ENCODE assay signal across 9 mouse cellular contexts in genomic region chr10:81082168-81082960, GRCm38 (mm10). TPM values are rescaled to one million over a fixed set of nuclear protein-coding genes. Genes with fewer than 3 reads are reported as not detected.
DNase-seq lines count a peak whose midpoint lies in the region; ATAC-seq and TF ChIP-seq lines count a peak whose summit lies in the region.
"Had no signal": no experiment of that assay in that cellular context is flagged by ENCODE, and none has a peak within 500 bp of the region (broad histone marks: within the 10 kb centered on the region; RNA-seq: fewer than 3 reads in every experiment).

No protein-coding gene starts in this region.

- no peak overlapping the region for H3K9ac ChIP-seq in embryonic facial prominence, embryonic 11.5 days (replicated peaks; ENCODE audit: low read length)
- H3K9ac ChIP-seq in kidney, embryonic 14.5 days (ENCODE audit: low read depth, low read length): no peak overlapping the region
- H3K9ac ChIP-seq: stomach, embryonic 15.5 days had no signal

- H3K27me3 ChIP-seq in C2C12 (ENCODE audit: control insufficient read depth, insufficient read depth, insufficient read length): no peaks in the 10 kb centered on the region
- no peaks in the 10 kb centered on the region for H3K27me3 ChIP-seq in embryonic facial prominence, embryonic 11.5 days (ENCODE audit: control insufficient read depth, insufficient read depth, low read length)
- H3K27me3 ChIP-seq in kidney, embryonic 14.5 days (ENCODE audit: control insufficient read depth, insufficient read depth, low read length): no peaks in the 10 kb centered on the region
- H3K27me3 ChIP-seq: stomach, embryonic 15.5 days had no signal

- DNase-seq in adrenal gland, postnatal 14 days: peak; percentile 82
- DNase-seq in embryonic facial prominence, embryonic 11.5 days (ENCODE audit: low spot score): peak; percentile 78
- DNase-seq in heart, adult 9 months (ENCODE audit: low spot score in 2 of 2): peak; percentile 54 to 73
- DNase-seq in liver: peak; percentile 63
- peak; percentile 67 to 85 for DNase-seq in spleen, postnatal 4 days (ENCODE audit: low spot score in 2 of 2)

- H3K4me3 ChIP-seq in C2C12 (ENCODE audit: insufficient read depth, poor library complexity, severe bottlenecking): no peak overlapping the region
- H3K4me3 ChIP-seq in embryonic facial prominence, embryonic 11.5 days (ENCODE audit: low read depth, low read length): no peak overlapping the region
- no peak overlapping the region for H3K4me3 ChIP-seq in kidney, embryonic 14.5 days (ENCODE audit: low read length)
- H3K4me3 ChIP-seq: stomach, embryonic 15.5 days had no signal

- no peak overlapping the region for H3K4me2 ChIP-seq in embryonic facial prominence, embryonic 11.5 days (ENCODE audit: low read depth, low read length)
- H3K4me2 ChIP-seq in kidney, embryonic 14.5 days (replicated peaks; ENCODE audit: low read depth, low read length): no peak overlapping the region
- H3K4me2 ChIP-seq: stomach, embryonic 15.5 days had no signal

- H3K79me3 ChIP-seq in C2C12 (ENCODE audit: low read depth): no peaks in the 10 kb centered on the region

- WGBS in embryonic facial prominence, embryonic 11.5 days: 80% methylated on average over 7 of the region's 7 CpGs
- 82% methylated on average over 7 of the region's 7 CpGs for WGBS in kidney, embryonic 14.5 days

- H3K36me3 ChIP-seq in C2C12 (ENCODE audit: control insufficient read depth, insufficient read depth): peaks cover 38% of the 10 kb centered on the region
- H3K36me3 ChIP-seq in embryonic facial prominence, embryonic 11.5 days (replicated peaks; ENCODE audit: control insufficient read depth, insufficient read depth, low read depth, low read length): peaks cover 17% of the 10 kb centered on the region
- H3K36me3 ChIP-seq in kidney, embryonic 14.5 days (ENCODE audit: control insufficient read depth, insufficient read depth, low read length): peaks cover 55% of the 10 kb centered on the region

- no peak overlapping the region for H3ac ChIP-seq in C2C12 (ENCODE audit: control insufficient read depth, insufficient read length, low read depth)

- no peaks in the 10 kb centered on the region for H3K79me2 ChIP-seq in C2C12 (ENCODE audit: control insufficient read depth, insufficient read depth)

- peak; percentile 11 for TF ChIP-seq CTCF in C2C12 (IDR thresholded peaks at IDR 0.05; ENCODE audit: control insufficient read depth, insufficient read depth, insufficient read length)

- no peaks in the 10 kb centered on the region for H3K9me3 ChIP-seq in embryonic facial prominence, embryonic 11.5 days (replicated peaks; ENCODE audit: control insufficient read depth, low read length)
- H3K9me3 ChIP-seq in kidney, embryonic 14.5 days (ENCODE audit: control insufficient read depth, low read length): no peaks in the 10 kb centered on the region; the same call in 1 of the 2 replicates
- H3K9me3 ChIP-seq: stomach, embryonic 15.5 days had no signal

- no peak overlapping the region for H3K27ac ChIP-seq in embryonic facial prominence, embryonic 11.5 days (replicated peaks; ENCODE audit: low read depth, low read length)
- H3K27ac ChIP-seq in kidney, embryonic 14.5 days (ENCODE audit: low read depth, low read length): no peak overlapping the region
- H3K27ac ChIP-seq: stomach, embryonic 15.5 days had no signal

- ATAC-seq in embryonic facial prominence, embryonic 11.5 days (replicated peaks; ENCODE audit: insufficient number of reproducible peaks, low FRiP score, low TSS enrichment, low read depth): peak; percentile 46; the same call in 1 of the 2 replicates
- peak; percentile 32; the same call in 1 of the 2 replicates for ATAC-seq in kidney, embryonic 14.5 days (ENCODE audit: low FRiP score, low TSS enrichment)
- peak; percentile 65 for ATAC-seq in monocyte, adult 5-6 weeks (replicated peaks; ENCODE audit: insufficient number of reproducible peaks, low FRiP score, low TSS enrichment, poor library complexity, severe bottlenecking)

- no peaks in the 10 kb centered on the region for H3K4me1 ChIP-seq in embryonic facial prominence, embryonic 11.5 days (ENCODE audit: control insufficient read depth, insufficient read depth, low read length)
- H3K4me1 ChIP-seq in kidney, embryonic 14.5 days (ENCODE audit: control insufficient read depth, insufficient read depth, low read length): no peaks in the 10 kb centered on the region
- H3K4me1 ChIP-seq: stomach, embryonic 15.5 days had no signal

TF ChIP-seq in C2C12, 6 proteins besides CTCF, POLR2A, EP300 and RAD21:
- TF ChIP-seq MYOG (IDR thresholded peaks at IDR 0.05; ENCODE audit: control insufficient read depth, extremely low read depth, insufficient read length): no peak
- TF ChIP-seq USF1 (IDR thresholded peaks at IDR 0.05; ENCODE audit: low read depth): no peak
- no peak for TF ChIP-seq MYOD1 (IDR thresholded peaks at IDR 0.05; ENCODE audit: control insufficient read depth, insufficient read length, low read depth)
- no peak for TF ChIP-seq CEBPB (IDR thresholded peaks at IDR 0.05; ENCODE audit: low read depth)
- TF ChIP-seq MAX (IDR thresholded peaks at IDR 0.05): no peak
- TF ChIP-seq FOSL1 (IDR thresholded peaks at IDR 0.05; ENCODE audit: insufficient read depth, low read length, poor library complexity, severe bottlenecking): no peak

RNA-seq across cellular contexts. Expression of gene Thop1, which starts 12.5 kb away (rescaled TPM):
- 67.3 TPM for polyA plus RNA-seq in C2C12 (2012; fragmentation: generic; extraction: Trizol)
- 56.0 and 60.6 TPM in 2 replicates for total RNA-seq in adrenal gland, postnatal 14 days (2021)
- 56.0 and 56.3 TPM in 2 replicates for polyA plus RNA-seq in embryonic facial prominence, embryonic 11.5 days (2014; fragmentation: Nextera tagmentation; extraction: Ambion mirVana)
- polyA plus RNA-seq in kidney, embryonic 14.5 days (2014; fragmentation: Nextera tagmentation; extraction: Ambion mirVana): 50.6 and 58.9 TPM in 2 replicates
- 2.5 to 3.6 TPM (median 2.8 TPM) in 3 replicates for total RNA-seq in monocyte, adult 5-6 weeks (2017)

RNA-seq across cellular contexts. Expression of gene Creb3l3, which starts 16.3 kb away (rescaled TPM):
- polyA plus RNA-seq in C2C12 (2012; fragmentation: generic; extraction: Trizol): 0.06 TPM
- total RNA-seq in adrenal gland, postnatal 14 days (2021): 2.5 and 26.5 TPM in 2 replicates
- polyA plus RNA-seq in embryonic facial prominence, embryonic 11.5 days (2014; fragmentation: Nextera tagmentation; extraction: Ambion mirVana): 0.08 TPM in 2 replicates
- polyA plus RNA-seq in kidney, embryonic 14.5 days (2014; fragmentation: Nextera tagmentation; extraction: Ambion mirVana): 0.11 and 0.24 TPM in 2 replicates
- total RNA-seq in monocyte, adult 5-6 weeks (2017): 0.39 TPM in 1 of 3 replicates, not detected in the others

RNA-seq across cellular contexts. Expression of gene Sgta, which starts 22.4 kb away (rescaled TPM):
- 154 TPM for polyA plus RNA-seq in C2C12 (2012; fragmentation: generic; extraction: Trizol)
- 212 and 215 TPM in 2 replicates for total RNA-seq in adrenal gland, postnatal 14 days (2021)
- 193 and 218 TPM in 2 replicates for polyA plus RNA-seq in embryonic facial prominence, embryonic 11.5 days (2014; fragmentation: Nextera tagmentation; extraction: Ambion mirVana)
- 140 and 196 TPM in 2 replicates for polyA plus RNA-seq in kidney, embryonic 14.5 days (2014; fragmentation: Nextera tagmentation; extraction: Ambion mirVana)
- 27.8 to 50.9 TPM (median 31.5 TPM) in 3 replicates for total RNA-seq in monocyte, adult 5-6 weeks (2017)

RNA-seq across cellular contexts. Expression of gene Map2k2, which starts 23.4 kb away (rescaled TPM):
- 92.2 TPM for polyA plus RNA-seq in C2C12 (2012; fragmentation: generic; extraction: Trizol)
- 161 and 163 TPM in 2 replicates for total RNA-seq in adrenal gland, postnatal 14 days (2021)
- polyA plus RNA-seq in embryonic facial prominence, embryonic 11.5 days (2014; fragmentation: Nextera tagmentation; extraction: Ambion mirVana): 191 and 192 TPM in 2 replicates
- polyA plus RNA-seq in kidney, embryonic 14.5 days (2014; fragmentation: Nextera tagmentation; extraction: Ambion mirVana): 187 and 208 TPM in 2 replicates
- total RNA-seq in monocyte, adult 5-6 weeks (2017): 62.4 to 77.3 TPM (median 66.5 TPM) in 3 replicates

RNA-seq across cellular contexts. Expression of gene Slc39a3, which starts 45.1 kb away (rescaled TPM):
- polyA plus RNA-seq in C2C12 (2012; fragmentation: generic; extraction: Trizol): 11.6 TPM
- total RNA-seq in adrenal gland, postnatal 14 days (2021): 30.3 and 30.5 TPM in 2 replicates
- 6.7 and 7.2 TPM in 2 replicates for polyA plus RNA-seq in embryonic facial prominence, embryonic 11.5 days (2014; fragmentation: Nextera tagmentation; extraction: Ambion mirVana)
- polyA plus RNA-seq in kidney, embryonic 14.5 days (2014; fragmentation: Nextera tagmentation; extraction: Ambion mirVana): 6.4 and 9.1 TPM in 2 replicates
- 4.5 to 9.9 TPM (median 7.3 TPM) in 3 replicates for total RNA-seq in monocyte, adult 5-6 weeks (2017)
